In the genomic region with DNA sequence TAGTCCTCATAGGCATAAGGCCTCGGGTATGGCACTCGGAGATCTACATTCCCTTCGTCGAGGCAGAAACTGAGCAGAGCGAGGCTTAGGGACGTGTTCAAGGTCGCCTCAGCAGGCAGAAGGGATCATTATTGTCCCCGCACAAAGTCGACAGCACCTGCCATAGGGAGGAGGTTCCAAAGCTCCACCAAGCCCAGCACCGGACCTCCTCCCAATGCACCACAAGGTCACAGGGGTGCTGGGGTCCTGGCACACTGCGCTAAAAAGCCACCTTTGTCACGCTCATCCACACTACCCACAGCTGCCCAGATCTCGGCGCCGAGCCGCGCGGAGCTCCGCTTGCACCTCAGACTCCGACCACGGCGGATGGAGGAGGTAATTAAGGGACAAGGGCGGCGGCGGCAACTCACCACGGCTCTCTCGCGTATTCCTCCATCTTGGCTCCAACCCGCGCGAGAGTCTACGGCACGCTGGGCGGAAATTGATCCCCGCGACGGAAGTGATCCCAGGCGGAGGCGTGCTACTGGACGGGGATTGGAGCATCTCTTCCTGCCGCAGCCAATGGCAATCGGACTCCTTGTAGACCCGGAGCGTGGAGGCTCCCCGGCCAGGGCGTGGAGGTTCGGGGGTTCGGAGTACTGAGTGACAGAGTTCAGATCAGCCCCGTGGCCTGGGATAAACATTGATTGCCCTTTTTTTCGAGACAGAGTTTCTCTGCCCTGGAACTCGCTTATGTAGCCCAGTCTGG, we compare ENCODE assay signal across 7 mouse cellular contexts. TPM values are rescaled to one million over a fixed set of nuclear protein-coding genes. Genes with fewer than 3 reads are reported as not detected.
DNase-seq lines count a peak whose midpoint lies in the region; ATAC-seq lines count a peak whose summit lies in the region.

A gene (minus strand): TSS at position 495 of the 748 bp plus-strand sequence.

- peak within 1 kb of the TSS; percentile 90 for H3K9ac ChIP-seq in embryonic facial prominence, embryonic 12.5 days
- H3K9ac ChIP-seq in limb, embryonic 11.5 days (ENCODE audit: low read length) = peak within 1 kb of the TSS; percentile 98
- H3K9ac ChIP-seq in midbrain, embryonic 14.5 days (replicated peaks; ENCODE audit: low read length) = peak within 1 kb of the TSS; percentile 97

- peaks cover 14% of the 10 kb centered on the region for H3K4me1 ChIP-seq in embryonic facial prominence, embryonic 12.5 days
- H3K4me1 ChIP-seq in limb, embryonic 11.5 days (ENCODE audit: control insufficient read depth, insufficient read depth, low read length) = peaks cover 7% of the 10 kb centered on the region
- H3K4me1 ChIP-seq in midbrain, embryonic 14.5 days (ENCODE audit: control insufficient read depth, insufficient read depth, low read length) = peaks cover 12% of the 10 kb centered on the region

- under 1% methylated on average over 51 of the region's 51 CpGs for WGBS in embryonic facial prominence, embryonic 12.5 days
- WGBS in limb, embryonic 11.5 days = under 1% methylated on average over 51 of the region's 51 CpGs
- whole genome bisulfite sequencing in midbrain, embryonic 14.5 days = under 1% methylated on average over 51 of the region's 51 CpGs

- ATAC-seq in embryonic facial prominence, embryonic 12.5 days (ENCODE audit: insufficient number of reproducible peaks, insufficient read depth, low FRiP score, low TSS enrichment) = peak; percentile 98
- peak; percentile 97 for ATAC-seq in limb, embryonic 11.5 days (ENCODE audit: insufficient number of reproducible peaks, low FRiP score, low TSS enrichment, low read depth)
- ATAC-seq in midbrain, embryonic 14.5 days (ENCODE audit: low FRiP score, low TSS enrichment) = peak; percentile 99

- peak within 1 kb of the TSS; percentile 73 for H3K4me2 ChIP-seq in embryonic facial prominence, embryonic 12.5 days (replicated peaks)
- H3K4me2 ChIP-seq in limb, embryonic 11.5 days (ENCODE audit: low read depth, severe bottlenecking) = peak within 1 kb of the TSS; percentile 74
- peak within 1 kb of the TSS; percentile 64 for H3K4me2 ChIP-seq in midbrain, embryonic 14.5 days (ENCODE audit: low read length)

- H3K27ac ChIP-seq in embryonic facial prominence, embryonic 12.5 days = peak within 1 kb of the TSS; percentile 87
- peak within 1 kb of the TSS; percentile 63 for H3K27ac ChIP-seq in limb, embryonic 11.5 days (replicated peaks; ENCODE audit: low read depth, low read length)
- H3K27ac ChIP-seq in midbrain, embryonic 14.5 days (replicated peaks; ENCODE audit: low read depth, low read length) = peak within 1 kb of the TSS; percentile 84

- peak; percentile 93 for DNase-seq in adrenal gland, postnatal 25 days
- DNase-seq in heart, adult 11 months = peak; percentile 100
- DNase-seq in kidney, adult 18-20 months = peak; percentile 93
- DNase-seq in limb, embryonic 11.5 days (ENCODE audit: low spot score) = peak; percentile 94
- peak; percentile 96 for DNase-seq in midbrain, embryonic 14.5 days
- peak; percentile 74 to 83 for DNase-seq in spleen, adult 18-20 months

- no peaks in the 10 kb centered on the region for H3K27me3 ChIP-seq in embryonic facial prominence, embryonic 12.5 days
- H3K27me3 ChIP-seq in limb, embryonic 11.5 days (ENCODE audit: control insufficient read depth, insufficient read depth, low read length) = no peaks in the 10 kb centered on the region
- no peaks in the 10 kb centered on the region for H3K27me3 ChIP-seq in midbrain, embryonic 14.5 days (ENCODE audit: control insufficient read depth, insufficient read depth, low read length)

- peak within 1 kb of the TSS; percentile 84 for H3K4me3 ChIP-seq in embryonic facial prominence, embryonic 12.5 days
- peak within 1 kb of the TSS; percentile 96 for H3K4me3 ChIP-seq in limb, embryonic 11.5 days (ENCODE audit: low read depth, low read length)
- peak within 1 kb of the TSS; percentile 97 for H3K4me3 ChIP-seq in midbrain, embryonic 14.5 days (replicated peaks; ENCODE audit: low read depth, low read length)

- no peaks in the 10 kb centered on the region for H3K9me3 ChIP-seq in embryonic facial prominence, embryonic 12.5 days
- H3K9me3 ChIP-seq in limb, embryonic 11.5 days (ENCODE audit: control insufficient read depth, low read length) = no peaks in the 10 kb centered on the region
- H3K9me3 ChIP-seq in midbrain, embryonic 14.5 days (ENCODE audit: control insufficient read depth, low read length) = no peaks in the 10 kb centered on the region

- H3K36me3 ChIP-seq in embryonic facial prominence, embryonic 12.5 days = peaks cover 12% of the 10 kb centered on the region
- peaks cover 9% of the 10 kb centered on the region; the same call in 1 of the 2 replicates for H3K36me3 ChIP-seq in limb, embryonic 11.5 days (ENCODE audit: control insufficient read depth, insufficient read depth, low read length)
- peaks cover 10% of the 10 kb centered on the region for H3K36me3 ChIP-seq in midbrain, embryonic 14.5 days (ENCODE audit: control insufficient read depth, insufficient read depth, low read length)

RNA-seq across cellular contexts. Expression of the gene that starts here (rescaled TPM):
- 161 and 183 TPM in 2 replicates for total RNA-seq in adrenal gland, postnatal 25 days (2021)
- 172 and 177 TPM in 2 replicates for polyA plus RNA-seq in embryonic facial prominence, embryonic 12.5 days (2016; fragmentation: Nextera tagmentation; extraction: Ambion mirVana)
- polyA plus RNA-seq in limb, embryonic 11.5 days (2014; fragmentation: Nextera tagmentation; extraction: Ambion mirVana) = 188 and 189 TPM in 2 replicates
- 136 and 154 TPM in 2 replicates for polyA plus RNA-seq in midbrain, embryonic 14.5 days (2014; fragmentation: Nextera tagmentation; extraction: Ambion mirVana)

Comparison
In these comparisons a context has a peak if more than half of its experiments do, and no peak if none do; other contexts are left out.
1. Peak in every context shown above with its lines: DNase-seq, ATAC-seq, H3K4me3 ChIP-seq and H3K27ac ChIP-seq.